Mouse (Mus musculus): ENCODE measurements around the gene Tacr3.

Tacr3 gene

GRCm38 (mm10) chr3:134828875-134829530, at the start of gene Tacr3:
Gene Tacr3 (plus strand): TSS chr3:134829007.
- DNase-seq, result no peak

GRCm38 (mm10) chr3:134828492-134828874, 324 bp upstream of the Tacr3 start:
- DNase-seq, result no peak

- no peak for DNase-seq
These were observed 719 bp downstream of the Tacr3 start for GRCm38 (mm10) chr3:134829531-134829921.

GRCm38 (mm10) chr3:134851342-134851741, 22.5 kb downstream of the Tacr3 start:
- no peak for DNase-seq

GRCm38 (mm10) chr3:134877701-134878100, 48.9 kb downstream of the Tacr3 start:
- DNase-seq, result no peak

GRCm38 (mm10) chr3:134895831-134896230, 67.0 kb downstream of the Tacr3 start:
- DNase-seq, result no peak

- DNase-seq, result no peak
These were observed 80.1 kb downstream of the Tacr3 start for GRCm38 (mm10) chr3:134908890-134909289.

- no peak for DNase-seq
These were observed 105.9 kb downstream of the Tacr3 start for GRCm38 (mm10) chr3:134934703-134935102.

- DNase-seq, result no peak
These were observed 106.7 kb downstream of the Tacr3 start for GRCm38 (mm10) chr3:134935461-134935860.

GRCm38 (mm10) chr3:134963461-134963860, 134.7 kb downstream of the Tacr3 start:
- DNase-seq, result no peak

- no peak for DNase-seq
These were observed 150.1 kb downstream of the Tacr3 start for GRCm38 (mm10) chr3:134978902-134979301.

- no peak for DNase-seq
These were observed 151.3 kb downstream of the Tacr3 start for GRCm38 (mm10) chr3:134980140-134980539.

Data from kidney, adult 8-10 months (tissue).